Mouse (Mus musculus): ENCODE measurements around the gene Mgmt. TPM values are rescaled to one million over a fixed set of nuclear protein-coding genes. Genes with fewer than 3 reads are reported as not detected.

The Mgmt gene
- total RNA-seq, 2 experiments from 2014 or later = 0.43 TPM; not detected in 1

DNA sequence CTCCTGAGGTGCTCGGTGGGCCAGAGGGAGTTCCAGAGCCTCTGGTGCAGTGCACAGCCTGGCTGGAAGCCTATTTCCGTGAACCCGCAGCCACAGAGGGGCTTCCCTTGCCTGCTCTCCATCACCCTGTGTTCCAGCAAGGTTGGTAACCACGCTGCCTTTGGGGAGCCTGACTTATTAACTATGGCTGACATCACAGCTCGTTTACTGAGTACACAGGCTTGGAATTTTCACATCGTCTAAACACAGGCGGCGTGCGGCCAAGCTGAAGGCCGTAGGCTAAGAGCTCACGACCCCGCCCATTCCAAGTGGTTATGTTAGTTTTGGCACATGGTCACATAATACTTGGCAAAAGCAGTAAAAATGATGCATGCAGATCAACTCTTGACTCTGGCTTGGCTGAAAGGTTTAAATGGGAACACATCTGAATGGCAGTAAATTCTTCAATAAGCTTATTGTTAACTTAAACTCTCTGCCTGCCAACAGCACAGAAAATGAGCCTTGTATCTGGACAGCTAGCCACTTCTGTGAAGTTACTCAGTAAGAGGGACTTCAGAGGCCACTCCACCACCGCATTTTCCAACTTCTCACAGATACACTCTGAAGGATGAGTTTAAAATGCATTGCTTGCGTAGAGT is 191.7 kb downstream of the Mgmt start:
- ATAC-seq (replicated peaks; ENCODE audit: low FRiP score, poor library complexity, severe bottlenecking) = no peak

DNA sequence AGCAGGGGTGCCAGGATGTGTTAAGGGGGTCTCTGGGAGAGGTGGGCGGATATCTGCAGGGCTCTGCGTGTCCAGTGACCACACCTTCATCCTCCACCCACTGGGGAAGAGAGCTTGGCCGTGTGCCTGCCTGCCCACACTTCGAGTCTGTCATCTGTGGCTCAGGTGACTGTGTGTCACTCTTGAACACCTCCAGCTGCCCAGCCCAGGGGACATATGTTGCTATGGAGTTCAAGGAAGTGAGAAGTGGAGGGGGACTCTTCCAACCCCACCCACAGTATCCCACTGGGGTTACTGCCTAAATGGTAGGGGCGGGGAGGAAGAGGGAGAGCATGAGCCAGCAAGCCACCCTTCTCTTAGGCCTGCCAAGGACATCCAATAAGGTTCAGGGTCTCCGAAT is 192.7 kb downstream of the Mgmt start:
- ATAC-seq (replicated peaks; ENCODE audit: low FRiP score, poor library complexity, severe bottlenecking) = no peak

- no peak for ATAC-seq (replicated peaks; ENCODE audit: low FRiP score, poor library complexity, severe bottlenecking)
These were observed 193.7 kb downstream of the Mgmt start for GRCm38 (mm10) chr7:137088141-137088540.

DNA sequence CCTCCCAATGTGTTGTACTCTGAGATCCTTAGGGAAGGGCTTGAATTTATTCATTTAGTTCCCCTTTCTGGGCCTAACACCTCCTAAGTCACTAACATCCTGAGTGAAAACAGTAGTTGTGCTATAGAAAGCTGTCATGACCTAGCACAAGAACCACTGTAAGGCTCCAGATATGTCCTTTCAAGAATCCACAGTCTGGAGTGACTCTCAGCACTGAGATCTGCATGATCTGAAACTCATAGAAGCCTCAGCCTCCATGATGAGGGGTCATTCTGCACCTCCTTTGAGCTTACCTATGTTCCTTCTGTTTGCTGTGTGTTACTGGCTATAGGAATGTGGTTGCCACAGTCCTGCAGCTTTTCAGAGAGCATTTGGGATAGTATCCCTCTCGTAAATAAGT is 200.1 kb downstream of the Mgmt start:
- ATAC-seq (replicated peaks; ENCODE audit: low FRiP score, poor library complexity, severe bottlenecking) = no peak

DNA sequence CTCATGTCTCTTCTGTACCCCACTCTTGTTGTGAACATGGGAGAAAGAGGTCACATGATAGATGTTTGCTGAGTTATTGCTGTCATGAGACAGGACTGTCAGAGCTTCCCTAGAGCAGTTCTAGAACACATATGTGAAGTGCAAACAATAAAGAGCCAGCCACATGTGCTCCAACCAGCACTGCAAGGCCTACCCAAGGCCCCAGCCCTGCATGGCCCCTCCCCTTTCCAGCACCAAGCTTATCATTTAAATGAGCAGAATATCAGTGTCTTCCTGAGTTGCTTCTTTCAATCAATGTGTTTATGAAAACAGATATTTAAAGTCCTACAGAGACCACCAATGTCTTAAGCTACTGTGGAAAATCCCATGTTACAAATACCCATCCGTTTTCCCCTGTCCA is 201.3 kb downstream of the Mgmt start:
- ATAC-seq (replicated peaks; ENCODE audit: low FRiP score, poor library complexity, severe bottlenecking) = no peak

DNA sequence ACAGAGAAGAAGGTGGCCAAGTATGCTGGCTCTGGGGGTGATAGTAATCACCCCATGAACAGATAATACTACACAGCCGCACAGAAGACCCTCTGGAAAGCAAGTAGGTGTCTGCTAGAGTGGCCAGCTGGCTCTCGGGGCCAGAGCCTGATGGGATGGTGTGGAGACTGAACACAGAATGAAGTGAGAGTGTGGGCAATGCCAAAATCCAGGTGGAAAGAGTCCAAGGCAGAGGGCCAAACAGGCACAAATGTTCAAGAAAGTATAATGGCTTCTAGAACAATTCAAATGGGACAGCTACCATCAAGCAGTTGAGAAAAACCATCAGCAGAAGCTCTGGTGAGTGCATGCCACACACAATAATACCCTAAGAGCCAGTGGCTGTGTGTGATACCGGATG is 205.4 kb downstream of the Mgmt start:
- ATAC-seq (replicated peaks; ENCODE audit: low FRiP score, poor library complexity, severe bottlenecking) = no peak

DNA sequence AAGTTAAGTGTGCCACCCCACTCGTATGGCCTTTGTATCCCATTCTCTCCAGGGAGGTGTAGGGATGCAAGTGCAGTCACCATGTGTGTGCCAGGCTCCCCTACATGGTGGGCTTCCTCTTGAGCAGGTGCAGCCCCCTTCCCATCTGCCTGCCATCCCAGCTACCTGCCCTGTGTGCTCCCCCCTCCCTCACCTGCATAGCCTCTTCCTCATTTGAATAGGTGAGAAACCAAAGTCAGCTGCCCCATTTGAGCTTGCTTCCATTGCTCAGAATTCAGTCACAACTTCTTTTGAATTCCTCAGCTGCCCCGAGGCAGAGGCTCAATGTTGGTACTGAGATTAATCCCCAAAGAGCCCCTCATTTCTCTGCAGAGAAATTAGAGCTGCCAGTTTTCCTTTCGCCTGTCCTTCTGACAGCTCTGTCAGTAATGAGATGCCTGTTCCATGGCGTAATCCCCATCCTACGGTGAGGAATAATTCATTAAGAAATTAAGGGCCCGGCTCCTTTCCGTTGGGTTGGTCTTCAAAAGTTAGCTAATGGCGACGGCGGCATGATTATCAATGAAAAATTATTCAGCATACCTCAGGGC is 208.3 kb downstream of the Mgmt start:
- no peak for ATAC-seq (replicated peaks; ENCODE audit: low FRiP score, poor library complexity, severe bottlenecking)

- no peak for ATAC-seq (replicated peaks; ENCODE audit: low FRiP score, poor library complexity, severe bottlenecking)
These were observed 217.7 kb downstream of the Mgmt start for GRCm38 (mm10) chr7:137112101-137112500.

GRCm38 (mm10) chr7:137116246-137116645 is 221.8 kb downstream of the Mgmt start:
- no peak for ATAC-seq (replicated peaks; ENCODE audit: low FRiP score, poor library complexity, severe bottlenecking)

- no peak for ATAC-seq (replicated peaks; ENCODE audit: low FRiP score, poor library complexity, severe bottlenecking)
These were observed 226.9 kb downstream of the Mgmt start for GRCm38 (mm10) chr7:137121243-137121858.

DNA sequence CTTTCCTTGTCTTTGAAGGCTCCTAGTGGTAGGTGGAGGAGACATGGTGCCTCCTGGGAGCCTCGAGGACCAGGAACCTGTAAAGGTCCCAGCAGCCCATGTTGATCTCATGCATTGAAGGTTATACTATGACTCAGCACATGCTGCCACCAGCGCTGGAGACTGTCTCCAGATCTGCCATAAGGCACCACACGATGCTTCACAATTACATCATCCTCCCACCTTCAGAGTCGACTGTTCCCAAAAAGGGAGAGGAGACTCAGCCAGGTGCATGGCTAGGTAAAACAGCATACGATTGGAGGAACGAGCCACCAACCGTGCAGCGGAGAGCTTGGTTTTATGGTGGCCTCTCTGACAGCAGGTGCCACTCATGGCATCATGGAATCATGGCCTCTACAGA is 234.3 kb downstream of the Mgmt start:
- ATAC-seq (replicated peaks; ENCODE audit: low FRiP score, poor library complexity, severe bottlenecking) = no peak

GRCm38 (mm10) chr7:137130211-137130610 is 235.8 kb downstream of the Mgmt start:
- no peak for ATAC-seq (replicated peaks; ENCODE audit: low FRiP score, poor library complexity, severe bottlenecking)

DNA sequence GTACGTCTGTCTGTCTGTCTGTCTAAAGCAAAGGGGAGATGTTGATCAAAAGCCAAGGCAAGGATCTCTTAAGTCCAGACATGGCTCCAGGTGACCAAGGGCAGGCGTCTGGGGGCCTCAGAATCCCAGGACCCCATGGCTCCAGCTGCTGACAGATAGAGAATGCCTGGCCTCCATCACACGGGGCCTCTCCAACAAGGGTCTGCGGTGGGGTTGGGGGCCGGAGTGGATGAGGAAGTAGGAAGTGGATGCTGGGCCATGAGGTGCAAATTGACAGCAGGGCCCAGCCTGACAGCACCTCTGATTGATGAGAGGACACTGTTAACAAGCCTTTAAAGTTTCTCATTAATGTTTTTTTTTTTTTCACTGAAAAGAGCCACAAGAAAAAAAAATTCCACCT is 237.5 kb downstream of the Mgmt start:
- no peak for ATAC-seq (replicated peaks; ENCODE audit: low FRiP score, poor library complexity, severe bottlenecking)

GRCm38 (mm10) chr7:137138101-137138500 is 243.7 kb downstream of the Mgmt start:
- no peak for ATAC-seq (replicated peaks; ENCODE audit: low FRiP score, poor library complexity, severe bottlenecking)

- no peak for ATAC-seq (replicated peaks; ENCODE audit: low FRiP score, poor library complexity, severe bottlenecking)
These were observed 245.9 kb downstream of the Mgmt start for GRCm38 (mm10) chr7:137140321-137140720.

DNA sequence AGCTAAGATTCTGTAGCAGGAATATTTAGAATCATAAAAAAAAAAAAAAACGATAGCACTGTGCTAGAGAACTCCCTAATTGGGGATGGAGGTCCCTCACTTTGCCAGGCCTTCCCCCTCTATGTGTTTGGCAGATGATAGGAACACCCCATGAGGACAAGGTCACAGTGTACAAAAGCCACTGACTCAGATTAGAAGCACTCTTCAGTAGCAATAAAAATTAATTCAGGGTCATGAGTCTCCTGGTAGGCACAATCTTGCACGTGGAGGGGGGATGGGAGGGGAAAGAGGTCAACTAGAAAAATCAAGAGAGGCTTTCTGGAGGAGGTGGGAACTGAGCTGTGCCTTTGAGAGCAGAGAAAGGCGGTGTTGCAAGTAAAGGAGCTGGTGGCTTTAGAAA is 247.0 kb downstream of the Mgmt start:
- ATAC-seq (replicated peaks; ENCODE audit: low FRiP score, poor library complexity, severe bottlenecking) = no peak

DNA sequence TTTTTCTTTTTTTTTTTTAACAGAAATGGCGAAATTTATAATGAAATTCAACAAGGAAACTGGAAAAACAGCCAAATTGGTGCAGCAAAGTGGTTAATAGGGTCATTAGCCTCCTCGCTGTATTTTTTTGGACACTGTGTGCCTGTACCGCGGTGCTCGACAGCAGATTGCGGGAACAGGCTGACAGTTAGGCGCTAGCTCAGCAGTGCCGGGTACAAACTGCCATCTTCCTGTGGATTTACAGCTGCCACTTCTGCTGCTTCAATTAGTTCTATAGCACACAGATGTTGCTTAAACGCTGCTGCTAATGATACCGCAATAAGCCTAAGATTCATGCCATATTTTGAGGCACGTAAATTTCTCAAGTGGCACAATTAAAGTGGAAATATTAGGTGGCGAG is 252.7 kb downstream of the Mgmt start:
- ATAC-seq (replicated peaks; ENCODE audit: low FRiP score, poor library complexity, severe bottlenecking) = no peak

DNA sequence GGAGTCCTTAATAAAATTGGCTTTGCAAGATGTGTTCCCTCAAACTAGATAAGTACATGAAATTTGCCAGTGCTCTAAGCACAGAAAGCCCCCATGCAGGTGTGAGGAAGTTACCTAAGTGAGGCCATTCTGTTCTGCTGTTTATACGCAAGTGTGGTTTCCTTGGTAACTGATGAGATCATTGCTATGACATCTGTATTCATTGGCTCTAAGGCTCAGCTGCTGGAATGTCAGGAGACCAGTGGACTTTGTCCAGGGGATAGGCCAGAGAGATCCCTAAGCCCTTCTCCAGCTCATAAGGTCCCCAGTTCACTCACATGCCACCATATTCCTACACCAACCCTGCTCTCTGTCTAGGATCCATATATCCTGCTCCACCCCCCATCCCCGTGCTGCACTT is 257.4 kb downstream of the Mgmt start:
- no peak for ATAC-seq (replicated peaks; ENCODE audit: low FRiP score, poor library complexity, severe bottlenecking)

DNA sequence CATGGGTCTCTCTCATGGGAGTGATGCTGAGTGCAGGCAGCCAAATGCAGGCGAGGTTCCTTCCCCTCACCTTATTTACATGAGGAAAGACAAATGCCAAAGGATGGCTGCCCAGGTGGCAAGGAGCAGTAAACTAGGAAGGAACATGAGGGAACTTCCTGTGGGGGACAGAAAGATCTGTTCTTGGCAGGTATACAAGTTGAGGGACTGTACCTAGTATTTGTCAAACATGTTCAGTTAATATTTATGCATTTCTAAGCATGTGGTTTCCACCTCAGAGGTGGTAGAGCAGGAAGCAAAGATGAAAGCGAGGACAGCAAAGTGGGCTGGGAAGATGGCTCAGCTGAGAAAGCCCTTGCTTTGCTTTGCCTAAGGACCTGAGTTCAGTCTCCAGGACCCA is 260.2 kb downstream of the Mgmt start:
- no peak for ATAC-seq (replicated peaks; ENCODE audit: low FRiP score, poor library complexity, severe bottlenecking)

- ATAC-seq (replicated peaks; ENCODE audit: low FRiP score, poor library complexity, severe bottlenecking) = no peak
These were observed 264.7 kb downstream of the Mgmt start for GRCm38 (mm10) chr7:137159086-137159485.

DNA sequence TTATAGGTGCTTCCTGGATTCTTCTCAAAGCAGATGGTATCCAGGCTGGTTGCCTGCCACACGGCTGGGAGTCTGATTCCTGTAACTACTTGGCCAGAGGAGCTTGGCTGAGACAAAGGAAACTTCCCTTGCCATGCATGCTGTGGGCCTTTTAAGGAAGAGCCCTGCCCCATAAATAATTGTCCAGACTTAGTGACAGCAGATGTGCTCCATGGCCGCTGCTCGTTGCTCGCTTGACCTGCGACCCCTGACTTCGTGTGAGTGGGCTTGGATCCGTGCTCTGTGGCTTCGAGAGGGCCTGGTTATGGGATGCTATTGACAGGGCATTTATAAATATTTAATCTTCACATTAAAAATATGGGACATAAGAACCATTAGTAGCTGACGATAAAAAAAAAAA is 277.9 kb downstream of the Mgmt start:
- ATAC-seq (replicated peaks; ENCODE audit: low FRiP score, poor library complexity, severe bottlenecking) = no peak
